Mouse (Mus musculus): Measurements from ENCODE around the gene Pak7.
"Not testable (repeated sequence)": the region's sequence is repeated elsewhere in the genome, so short reads cannot be mapped to it uniquely, and the experiment has no call there.

Gene Pak7

GRCm38 (mm10) chr2:136387181-136388131 is at the start of gene Pak7:
TSS of gene Pak7 (minus strand) at chr2:136387967.
- DNase-seq (ENCODE audit: low spot score in 2 of 2) = no peak

GRCm38 (mm10) chr2:136425561-136425960 is 37.8 kb upstream of the Pak7 start:
- no peak for DNase-seq (ENCODE audit: low spot score in 2 of 2)

GRCm38 (mm10) chr2:136419543-136419942 is 31.8 kb upstream of the Pak7 start:
- no peak for DNase-seq (ENCODE audit: low spot score in 2 of 2)

GRCm38 (mm10) chr2:136416381-136416780 is 28.6 kb upstream of the Pak7 start:
- no peak for DNase-seq (ENCODE audit: low spot score in 2 of 2)

- no peak for DNase-seq (ENCODE audit: low spot score in 2 of 2)
Measured at GRCm38 (mm10) chr2:136402587-136402986, 14.8 kb upstream of the Pak7 start.

- no peak for DNase-seq (ENCODE audit: low spot score in 2 of 2)
Measured at GRCm38 (mm10) chr2:136375318-136375717, 12.4 kb downstream of the Pak7 start.

GRCm38 (mm10) chr2:136372361-136372760 is 15.4 kb downstream of the Pak7 start:
- no peak for DNase-seq (ENCODE audit: low spot score in 2 of 2)

- no peak for DNase-seq (ENCODE audit: low spot score in 2 of 2)
Measured at GRCm38 (mm10) chr2:136351393-136352096, 36.2 kb downstream of the Pak7 start.

GRCm38 (mm10) chr2:136350459-136350858 is 37.3 kb downstream of the Pak7 start:
- DNase-seq (ENCODE audit: low spot score in 2 of 2) = no peak

GRCm38 (mm10) chr2:136349671-136350275 is 38.0 kb downstream of the Pak7 start:
- no peak for DNase-seq (ENCODE audit: low spot score in 2 of 2)

- DNase-seq (ENCODE audit: low spot score in 2 of 2) = not testable (repeated sequence)
Measured at GRCm38 (mm10) chr2:136344240-136344780, 43.5 kb downstream of the Pak7 start.

- DNase-seq (ENCODE audit: low spot score in 2 of 2) = no peak
Measured at GRCm38 (mm10) chr2:136329974-136330373, 57.8 kb downstream of the Pak7 start.

GRCm38 (mm10) chr2:136325646-136326045 is 62.1 kb downstream of the Pak7 start:
- no peak for DNase-seq (ENCODE audit: low spot score in 2 of 2)

- no peak for DNase-seq (ENCODE audit: low spot score in 2 of 2)
Measured at GRCm38 (mm10) chr2:136309313-136309712, 78.5 kb downstream of the Pak7 start.

GRCm38 (mm10) chr2:136308743-136309142 is 79.0 kb downstream of the Pak7 start:
- no peak for DNase-seq (ENCODE audit: low spot score in 2 of 2)

- no peak for DNase-seq (ENCODE audit: low spot score in 2 of 2)
Measured at GRCm38 (mm10) chr2:136302201-136302600, 85.6 kb downstream of the Pak7 start.

GRCm38 (mm10) chr2:136301406-136301805 is 86.4 kb downstream of the Pak7 start:
- DNase-seq (ENCODE audit: low spot score in 2 of 2) = no peak

GRCm38 (mm10) chr2:136297371-136297770 is 90.4 kb downstream of the Pak7 start:
- no peak for DNase-seq (ENCODE audit: low spot score in 2 of 2)

GRCm38 (mm10) chr2:136282043-136282442 is 105.7 kb downstream of the Pak7 start:
- no peak for DNase-seq (ENCODE audit: low spot score in 2 of 2)

GRCm38 (mm10) chr2:136241960-136242359 is 145.8 kb downstream of the Pak7 start:
- DNase-seq (ENCODE audit: low spot score in 2 of 2) = not testable (repeated sequence)

GRCm38 (mm10) chr2:136231228-136231627 is 156.5 kb downstream of the Pak7 start:
- no peak for DNase-seq (ENCODE audit: low spot score in 2 of 2)

GRCm38 (mm10) chr2:136204034-136204433 is 183.7 kb downstream of the Pak7 start:
- no peak for DNase-seq (ENCODE audit: low spot score in 2 of 2)

All from spleen, postnatal 36 days (tissue).